Mouse (Mus musculus) ES-Bruce4 (cell line): ENCODE results near the gene Gstp3.

Experiments used
- CTCF ChIP-seq: IDR thresholded peaks from one replicate; pipeline ENCODE4 v1.8.1; 2011; ENCODE audit warnings: low read depth, low read length
- EP300 ChIP-seq: IDR thresholded peaks from 2 replicates; pipeline ENCODE4 v1.6.1; 2011; ENCODE audit warnings: low read depth, low read length; ENCODE audit not compliant: insufficient read depth

DNA sequence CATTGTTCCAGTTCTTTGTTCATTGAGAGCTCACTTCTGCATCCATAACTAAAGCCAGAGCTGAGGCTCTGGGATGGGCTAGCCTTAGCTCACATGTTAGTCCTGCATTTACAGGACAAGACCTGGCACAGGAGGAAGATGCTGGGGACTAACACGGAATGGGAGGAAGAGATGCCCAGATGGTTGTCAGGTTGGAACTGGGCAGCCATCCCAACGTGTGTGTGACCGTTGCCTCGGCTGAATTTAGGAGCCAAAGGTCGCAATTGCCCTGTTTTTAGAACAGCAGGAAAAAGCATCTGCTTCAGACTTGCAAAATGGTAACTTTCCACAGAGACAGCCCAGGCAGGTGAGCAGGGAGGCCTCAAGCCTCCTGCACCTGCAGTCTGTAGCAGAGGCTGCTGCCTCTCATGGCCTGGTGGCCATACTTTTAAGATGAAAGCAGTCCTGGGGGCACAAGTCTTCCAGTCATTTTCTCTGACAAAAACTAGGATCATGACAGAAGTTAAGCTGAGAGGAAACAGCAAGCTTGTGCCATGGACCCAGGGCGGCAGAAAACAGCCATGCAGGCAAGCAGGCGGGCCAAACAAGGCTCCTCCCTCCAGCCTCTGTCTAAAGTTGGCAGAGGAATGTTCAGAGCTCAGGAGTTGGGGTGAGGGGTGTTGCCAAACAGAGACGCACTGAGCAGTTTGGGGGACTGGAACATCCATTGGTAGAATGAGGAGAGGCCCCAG lies 4.0 kb downstream of the Gstp3 start:
- no peak for TF ChIP-seq EP300
- no peak for TF ChIP-seq CTCF
